Mouse (Mus musculus): ENCODE results near the gene Pde7b.
A peak's percentile ranks its signal among the peaks of the same experiment; 100 is the strongest.
"Not testable (repeated sequence)": the region's sequence is repeated elsewhere in the genome, so short reads cannot be mapped to it uniquely, and the experiment has no call there.

Gene Pde7b

GRCm38 (mm10) chr10:20548833-20549710, 175.8 kb downstream of the Pde7b start:
- no peak for DNase-seq (ENCODE audit: low spot score in 2 of 2)

GRCm38 (mm10) chr10:20547951-20548551, 176.8 kb downstream of the Pde7b start:
- DNase-seq (ENCODE audit: low spot score in 2 of 2): peak; percentile 50 to 58

GRCm38 (mm10) chr10:20543121-20543520, 181.8 kb downstream of the Pde7b start:
- DNase-seq (ENCODE audit: low spot score in 2 of 2): no peak

GRCm38 (mm10) chr10:20533811-20534210, 191.1 kb downstream of the Pde7b start:
- DNase-seq (ENCODE audit: low spot score in 2 of 2): no peak

- no peak for DNase-seq (ENCODE audit: low spot score in 2 of 2)
These were observed 193.0 kb downstream of the Pde7b start for GRCm38 (mm10) chr10:20531921-20532320.

GRCm38 (mm10) chr10:20528544-20529411, 196.1 kb downstream of the Pde7b start:
- peak; percentile 27 to 28 for DNase-seq (ENCODE audit: low spot score in 2 of 2)

GRCm38 (mm10) chr10:20527737-20528136, 197.1 kb downstream of the Pde7b start:
- DNase-seq (ENCODE audit: low spot score in 2 of 2): no peak

GRCm38 (mm10) chr10:20518529-20518889, 206.4 kb downstream of the Pde7b start:
- DNase-seq (ENCODE audit: low spot score in 2 of 2): no peak

- DNase-seq (ENCODE audit: low spot score in 2 of 2): not testable (repeated sequence)
These were observed 206.9 kb downstream of the Pde7b start for GRCm38 (mm10) chr10:20517756-20518528.

- no peak for DNase-seq (ENCODE audit: low spot score in 2 of 2)
These were observed 211.0 kb downstream of the Pde7b start for GRCm38 (mm10) chr10:20513891-20514290.

GRCm38 (mm10) chr10:20513461-20513860, 211.4 kb downstream of the Pde7b start:
- DNase-seq (ENCODE audit: low spot score in 2 of 2): no peak

- no peak for DNase-seq (ENCODE audit: low spot score in 2 of 2)
These were observed 215.1 kb downstream of the Pde7b start for GRCm38 (mm10) chr10:20509819-20510218.

- DNase-seq (ENCODE audit: low spot score in 2 of 2): no peak
These were observed 216.4 kb downstream of the Pde7b start for GRCm38 (mm10) chr10:20508497-20508896.

GRCm38 (mm10) chr10:20507732-20508412, 217.0 kb downstream of the Pde7b start:
- no peak for DNase-seq (ENCODE audit: low spot score in 2 of 2)

GRCm38 (mm10) chr10:20507069-20507468, 217.8 kb downstream of the Pde7b start:
- no peak for DNase-seq (ENCODE audit: low spot score in 2 of 2)

- DNase-seq (ENCODE audit: low spot score in 2 of 2): no peak
These were observed 219.4 kb downstream of the Pde7b start for GRCm38 (mm10) chr10:20505454-20505853.

- DNase-seq (ENCODE audit: low spot score in 2 of 2): no peak
These were observed 220.1 kb downstream of the Pde7b start for GRCm38 (mm10) chr10:20504800-20505199.

- DNase-seq (ENCODE audit: low spot score in 2 of 2): no peak
These were observed 221.4 kb downstream of the Pde7b start for GRCm38 (mm10) chr10:20503265-20504025.

GRCm38 (mm10) chr10:20501221-20501620, 223.7 kb downstream of the Pde7b start:
- DNase-seq (ENCODE audit: low spot score in 2 of 2): no peak

- DNase-seq (ENCODE audit: low spot score in 2 of 2): no peak
These were observed 229.8 kb downstream of the Pde7b start for GRCm38 (mm10) chr10:20495051-20495450.
